8 mouse cellular contexts compared by ENCODE assay signal in genomic region chr12:100534028-100534427, GRCm38 (mm10). TPM values are rescaled to one million over a fixed set of nuclear protein-coding genes. Genes with fewer than 3 reads are reported as not detected.
DNase-seq lines count a peak whose midpoint lies in the region; ATAC-seq and TF ChIP-seq lines count a peak whose summit lies in the region.

No protein-coding gene starts in this region.

- DNase-seq in cerebellum, adult 2 months, result no peak
- DNase-seq in cerebellum, postnatal 25 days, result no peak
- no peak for DNase-seq in liver, embryonic 11.5 days (ENCODE audit: low spot score)
- peak; percentile 23 for DNase-seq in heart, postnatal 4 days
- no peak for DNase-seq in midbrain, postnatal 0 days (ENCODE audit: low spot score)
- DNase-seq in retina, postnatal 1 day, result no peak

- TF ChIP-seq CTCF in cerebellum, adult 2 months (IDR thresholded peaks at IDR 0.05; ENCODE audit: borderline replicate concordance, insufficient read depth, low read depth, low read length), result no peak
- no peak for TF ChIP-seq CTCF in midbrain, postnatal 0 days (IDR thresholded peaks at IDR 0.05)

- H3K4me3 ChIP-seq in cerebellum, adult 2 months (replicated peaks; ENCODE audit: insufficient read depth, low read depth, low read length), result no peak overlapping the region
- no peak overlapping the region for H3K4me3 ChIP-seq in liver, embryonic 16.5 days (ENCODE audit: low read depth, low read length)
- no peak overlapping the region for H3K4me3 ChIP-seq in liver, embryonic 11.5 days (ENCODE audit: low read depth, low read length)
- H3K4me3 ChIP-seq in midbrain, postnatal 0 days (ENCODE audit: low read depth, low read length), result no peak overlapping the region

- no peaks in the 10 kb centered on the region for H3K9me3 ChIP-seq in liver, embryonic 16.5 days (replicated peaks; ENCODE audit: control insufficient read depth, low read length)
- no peaks in the 10 kb centered on the region for H3K9me3 ChIP-seq in liver, embryonic 11.5 days (ENCODE audit: control insufficient read depth, low read length)
- H3K9me3 ChIP-seq in midbrain, postnatal 0 days (ENCODE audit: low read length), result no peaks in the 10 kb centered on the region

- H3K4me1 ChIP-seq in cerebellum, adult 2 months (ENCODE audit: control insufficient read depth, insufficient read depth, low read length), result no peaks in the 10 kb centered on the region
- H3K4me1 ChIP-seq in liver, embryonic 16.5 days (ENCODE audit: control insufficient read depth, low read depth, low read length), result no peaks in the 10 kb centered on the region
- peaks cover 4% of the 10 kb centered on the region; the same call in 1 of the 2 replicates for H3K4me1 ChIP-seq in liver, embryonic 11.5 days (replicated peaks; ENCODE audit: control insufficient read depth, insufficient read depth, low read length)
- peaks cover 4% of the 10 kb centered on the region; the same call in 1 of the 2 replicates for H3K4me1 ChIP-seq in midbrain, postnatal 0 days (ENCODE audit: insufficient read depth, low read length)

- TF ChIP-seq POLR2A in cerebellum, adult 2 months (IDR thresholded peaks at IDR 0.05; ENCODE audit: borderline replicate concordance, insufficient read depth, low read length), result no peak

- ATAC-seq in liver, embryonic 16.5 days (ENCODE audit: low read depth), result no peak
- no peak for ATAC-seq in liver, embryonic 11.5 days (replicated peaks; ENCODE audit: low FRiP score)
- ATAC-seq in midbrain, postnatal 0 days (ENCODE audit: low FRiP score), result no peak
- ATAC-seq in inflammation-experienced regulatory T-cells, adult 6 months, result no peak

- peak overlapping the region; percentile 77; the same call in 1 of the 2 replicates for H3K27ac ChIP-seq in cerebellum, adult 2 months (ENCODE audit: insufficient read depth, low read length)
- H3K27ac ChIP-seq in liver, embryonic 16.5 days (ENCODE audit: low read length), result 0 out of 2 replicates have a peak overlapping the region, but pooled peaks have one; percentile 16
- no peak overlapping the region for H3K27ac ChIP-seq in liver, embryonic 11.5 days (ENCODE audit: low read depth, low read length)
- peak overlapping the region; percentile 43; the same call in 1 of the 2 replicates for H3K27ac ChIP-seq in midbrain, postnatal 0 days (ENCODE audit: low read depth, low read length)

- H3K9ac ChIP-seq in liver, embryonic 16.5 days (ENCODE audit: low read depth, low read length), result no peak overlapping the region
- H3K9ac ChIP-seq in liver, embryonic 11.5 days (ENCODE audit: low read depth, low read length), result no peak overlapping the region
- H3K9ac ChIP-seq in midbrain, postnatal 0 days (replicated peaks; ENCODE audit: low read length, poor library complexity, severe bottlenecking), result 0 out of 2 replicates have a peak overlapping the region, but pooled peaks have one; percentile 33

- H3K36me3 ChIP-seq in liver, embryonic 16.5 days (ENCODE audit: control insufficient read depth, insufficient read depth), result no peaks in the 10 kb centered on the region
- H3K36me3 ChIP-seq in liver, embryonic 11.5 days (ENCODE audit: control insufficient read depth, insufficient read depth, low read length), result no peaks in the 10 kb centered on the region
- H3K36me3 ChIP-seq in midbrain, postnatal 0 days (ENCODE audit: insufficient read depth, low read length), result no peaks in the 10 kb centered on the region

- no peak overlapping the region for H3K4me2 ChIP-seq in liver, embryonic 16.5 days (ENCODE audit: low read depth, low read length)
- H3K4me2 ChIP-seq in liver, embryonic 11.5 days, result no peak overlapping the region
- no peak overlapping the region for H3K4me2 ChIP-seq in midbrain, postnatal 0 days (ENCODE audit: low read depth, low read length, poor library complexity, severe bottlenecking)

- 55% methylated on average over 3 of the region's 3 CpGs for whole genome bisulfite sequencing in cerebellum, adult 2 months
- WGBS in liver, embryonic 16.5 days (ENCODE audit: insufficient replicate concordance), result 60% methylated on average over 3 of the region's 3 CpGs
- WGBS in liver, embryonic 11.5 days, result 68% methylated on average over 3 of the region's 3 CpGs
- 26% methylated on average over 3 of the region's 3 CpGs for WGBS in midbrain, postnatal 0 days

- no peaks in the 10 kb centered on the region; the same call in 1 of the 2 replicates for H3K27me3 ChIP-seq in cerebellum, adult 2 months (ENCODE audit: control insufficient read depth, insufficient read depth, low read length)
- H3K27me3 ChIP-seq in liver, embryonic 16.5 days (ENCODE audit: control insufficient read depth, insufficient read depth, low read depth, low read length), result no peaks in the 10 kb centered on the region
- H3K27me3 ChIP-seq in liver, embryonic 11.5 days (replicated peaks; ENCODE audit: control insufficient read depth, insufficient read depth, low read length), result no peaks in the 10 kb centered on the region
- H3K27me3 ChIP-seq in midbrain, postnatal 0 days (ENCODE audit: insufficient read depth, low read length), result no peaks in the 10 kb centered on the region

RNA-seq across cellular contexts. Expression of gene Ttc7b, which starts 13.4 kb away (rescaled TPM):
- polyA plus RNA-seq in cerebellum, adult 2 months (2012; rRNA removed), result 144 and 149 TPM in 2 replicates
- 0.48 and 0.93 TPM in 2 replicates for polyA plus RNA-seq in liver, embryonic 16.5 days (2015; fragmentation: Nextera tagmentation; extraction: Ambion mirVana)
- 5.6 and 6.2 TPM in 2 replicates for polyA plus RNA-seq in liver, embryonic 11.5 days (2014; fragmentation: Nextera tagmentation; extraction: Ambion mirVana)
- 10 to 100 TPM; 75.1 to 77.4 TPM for total RNA-seq in heart, postnatal 4 days (2021)
- 38.9 and 55.5 TPM in 2 replicates for total RNA-seq in midbrain, postnatal 0 days (2014; rRNA removed)
- polyA plus RNA-seq in midbrain, postnatal 0 days (2015; fragmentation: Nextera tagmentation; extraction: Ambion mirVana), result 8.3 and 8.7 TPM in 2 replicates
- 1 to 10 TPM; 3.7 to 4.3 (median 3.7) TPM for polyA plus RNA-seq in inflammation-experienced regulatory T-cells, adult 6 months (2017; shearing (Covaris generic))

Comparison
In these comparisons a context has a peak if more than half of its experiments do, and no peak if none do; other contexts are left out.
1. RNA of gene Ttc7b, which starts 13.4 kb away (polyA plus RNA-seq): 144 to 149 TPM in cerebellum, adult 2 months; 8.3 to 8.7 TPM in midbrain, postnatal 0 days, 5.6 to 6.2 TPM in liver, embryonic 11.5 days, 3.7 to 4.3 TPM in inflammation-experienced regulatory T-cells, adult 6 months and 0.48 to 0.93 TPM in liver, embryonic 16.5 days; every median in the first group is over 10 times any median in the second.